Mouse (Mus musculus) embryonic fibroblast, embryonic 13.5 days (primary cell): Measurements from ENCODE around the gene B4galt2.

Experiments used
- CTCF ChIP-seq: IDR thresholded peaks from 2 replicates; pipeline ENCODE4 v1.5.1; 2011; ENCODE audit warnings: mild to moderate bottlenecking, control low read depth, low read length, moderate library complexity, borderline replicate concordance; ENCODE audit not compliant: insufficient read depth
- POLR2A ChIP-seq: IDR thresholded peaks from 2 replicates; pipeline ENCODE4 v1.6.1; 2011; ENCODE audit warnings: low read depth, mild to moderate bottlenecking, control low read depth, low read length, moderate library complexity

GRCm38 (mm10) chr4:117924916-117925315 is 41.6 kb upstream of the B4galt2 start:
- TF ChIP-seq CTCF (no peak), POLR2A (no peak)
